Mouse (Mus musculus): ENCODE measurements around the gene Hmga1b.
"Not testable (repeated sequence)": the region's sequence is repeated elsewhere in the genome, so short reads cannot be mapped to it uniquely, and the experiment has no call there.

Hmga1b gene

GRCm38 (mm10) chr11:120731858-120732680 lies 30.5 kb upstream of the Hmga1b start, which contains the start of gene Cbr2:
TSS of gene Cbr2 (minus strand) at chr11:120732114.
- peak; percentile 56 to 68 for DNase-seq

GRCm38 (mm10) chr11:120733521-120733920 lies 29.1 kb upstream of the Hmga1b start:
- DNase-seq, result peak; percentile 79 to 84

- DNase-seq, result no peak
These were observed 26.2 kb upstream of the Hmga1b start for GRCm38 (mm10) chr11:120736424-120736823.

- no peak for DNase-seq
These were observed 21.6 kb upstream of the Hmga1b start for GRCm38 (mm10) chr11:120740981-120741380.

- DNase-seq, result peak; percentile 67 to 87
These were observed 18.4 kb upstream of the Hmga1b start for GRCm38 (mm10) chr11:120744121-120744701.

- peak in 1 of 2 experiments; percentile 21 for DNase-seq
These were observed 14.6 kb upstream of the Hmga1b start for GRCm38 (mm10) chr11:120747974-120748373.

DNA sequence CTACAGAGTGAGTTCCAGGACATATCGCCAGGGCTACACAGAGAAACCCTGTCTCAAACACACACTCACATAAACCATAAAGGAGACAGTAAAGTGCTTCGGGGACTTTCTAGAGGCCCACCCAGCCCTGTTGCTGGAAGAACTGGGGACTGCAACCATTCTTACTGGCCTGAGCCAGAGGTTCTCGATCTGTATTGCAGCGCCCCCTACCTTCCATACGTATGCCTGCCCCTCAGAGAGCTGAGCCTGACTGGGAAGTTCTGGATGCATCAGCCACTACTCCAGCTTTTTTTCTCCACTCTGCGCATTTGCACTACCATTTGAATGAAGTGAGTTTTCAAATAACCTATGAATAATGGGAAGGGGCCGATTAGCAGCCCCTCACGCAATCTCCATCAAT lies 13.2 kb upstream of the Hmga1b start:
- DNase-seq, result peak in 1 of 2 experiments; percentile 65

DNA sequence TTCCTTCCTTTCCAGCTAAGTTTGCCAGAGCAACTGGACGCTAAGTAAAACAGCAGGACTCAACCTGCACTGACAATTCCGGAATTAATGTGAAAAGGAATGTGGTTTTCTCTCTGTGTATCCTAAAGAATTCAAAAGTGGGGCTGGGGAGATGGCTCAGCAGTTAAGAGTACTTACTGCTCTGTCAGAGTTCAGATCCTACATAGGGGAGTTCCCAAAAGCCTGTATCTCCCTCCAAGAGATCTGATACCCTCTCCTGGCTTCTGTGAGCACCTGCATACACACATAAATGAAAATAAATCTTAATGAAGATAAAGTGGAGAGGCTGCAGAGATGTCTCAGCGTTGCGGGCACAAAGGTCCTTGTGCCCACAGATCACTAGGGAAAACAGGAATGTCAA lies 11.0 kb upstream of the Hmga1b start:
- no peak for DNase-seq

DNA sequence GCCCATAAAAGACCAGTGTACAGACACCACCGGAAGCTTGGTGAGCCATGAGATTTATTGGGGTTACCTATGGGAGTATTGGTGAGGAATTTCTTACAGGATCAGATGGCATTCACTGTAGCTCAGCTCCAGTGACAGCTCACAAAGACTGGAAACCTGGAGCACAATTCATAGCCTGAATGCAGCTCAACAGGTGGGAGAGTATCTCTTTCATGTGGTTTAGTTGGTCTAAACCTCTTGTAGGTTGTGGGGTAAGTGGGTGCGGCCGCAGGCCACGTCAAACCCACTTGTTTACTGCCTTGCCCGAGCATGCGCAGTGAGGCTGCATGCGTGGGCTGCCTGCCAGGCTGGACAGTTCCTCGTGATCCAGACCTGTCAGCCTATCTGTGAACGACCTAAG lies 2.4 kb upstream of the Hmga1b start:
- no peak for DNase-seq

DNA sequence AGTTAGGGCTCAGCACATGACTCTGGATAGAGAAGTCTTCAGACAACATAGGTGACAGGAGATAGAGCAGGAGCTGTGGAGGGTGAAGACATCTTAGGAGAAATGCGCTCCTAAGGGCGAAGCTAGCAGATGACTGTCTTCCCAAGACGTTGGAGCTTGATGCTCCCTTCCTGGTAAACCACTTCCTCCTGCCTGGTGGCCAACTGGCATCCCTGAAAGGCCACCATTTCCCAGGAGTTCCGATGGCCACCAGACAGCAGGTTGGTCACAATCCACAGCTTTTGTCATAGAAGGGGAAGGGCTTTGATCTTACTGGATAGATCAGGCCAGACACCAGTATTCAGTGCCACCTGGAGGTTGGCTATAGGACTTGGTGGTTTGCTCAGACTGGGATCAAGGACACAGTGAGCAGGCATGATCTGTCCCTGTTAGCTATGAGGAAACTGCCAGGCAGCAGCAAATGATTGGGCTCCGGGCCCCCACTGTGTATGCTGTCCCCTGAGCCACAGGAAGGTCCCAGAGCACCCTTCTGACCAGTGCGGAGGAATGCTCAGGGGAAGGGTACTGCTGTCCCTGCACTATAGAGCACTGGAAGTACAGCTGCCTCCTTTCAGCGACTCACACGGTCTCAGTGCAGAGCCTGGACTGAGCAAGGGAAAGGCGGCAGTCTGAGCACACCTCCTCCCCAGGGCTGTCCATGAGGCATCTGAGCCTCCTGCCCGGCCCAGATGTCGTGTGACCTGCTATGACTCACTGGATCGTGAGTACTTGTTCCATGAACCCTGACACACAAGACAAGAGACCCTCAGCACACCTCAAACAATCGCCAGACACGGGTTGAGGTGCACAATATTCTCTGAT lies 553 bp upstream of the Hmga1b start:
- no peak for DNase-seq

DNA sequence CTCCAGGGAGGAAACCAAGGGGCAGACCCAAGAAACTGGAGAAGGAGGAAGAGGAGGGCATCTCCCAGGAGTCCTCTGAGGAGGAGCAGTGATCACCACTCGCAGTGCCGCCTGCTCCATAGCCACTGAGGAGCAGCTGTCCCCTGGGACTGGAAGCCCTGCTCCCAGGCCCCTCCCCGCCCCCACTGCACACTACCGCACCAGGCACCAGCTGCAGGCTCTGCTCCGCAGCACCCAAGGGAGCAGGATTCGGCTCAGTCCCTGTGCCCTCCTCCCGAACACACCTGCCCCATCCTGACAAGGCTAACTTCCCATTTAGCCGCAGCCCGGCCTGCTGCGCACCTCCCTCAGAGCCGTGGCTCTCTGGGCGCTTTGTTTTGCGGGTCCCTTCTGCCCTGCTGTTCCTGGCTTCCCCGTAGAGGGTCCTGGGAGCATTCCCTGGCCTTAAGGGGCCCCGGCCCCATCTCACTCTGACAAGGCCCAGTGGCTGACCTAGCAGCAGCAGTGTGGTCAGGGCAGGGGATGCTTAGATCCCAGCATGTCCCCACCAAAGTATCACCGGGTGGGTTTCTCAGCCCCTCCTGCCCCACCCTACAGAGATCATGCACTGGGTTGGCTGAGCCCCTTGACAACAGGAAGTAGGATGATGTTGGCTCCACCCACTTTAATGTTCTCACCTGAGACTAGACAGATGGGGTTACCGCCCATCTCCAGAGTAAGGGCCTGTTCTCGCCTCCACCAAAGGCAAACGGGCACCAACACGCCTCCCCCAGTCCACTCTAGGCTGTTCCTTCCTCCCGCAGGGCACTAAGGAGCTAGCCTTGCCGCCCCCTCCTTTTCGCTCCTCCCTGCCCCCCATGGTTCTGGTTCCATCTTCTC lies 766 bp downstream of the Hmga1b start:
- DNase-seq, result not testable (repeated sequence)

- DNase-seq, result not testable (repeated sequence)
These were observed 4.4 kb downstream of the Hmga1b start for GRCm38 (mm10) chr11:120767023-120767422.

GRCm38 (mm10) chr11:120768206-120768605 lies 5.6 kb downstream of the Hmga1b start:
- no peak for DNase-seq

GRCm38 (mm10) chr11:120772749-120773148 lies 10.2 kb downstream of the Hmga1b start:
- no peak for DNase-seq

- no peak for DNase-seq
These were observed 11.0 kb downstream of the Hmga1b start for GRCm38 (mm10) chr11:120773463-120774190.

GRCm38 (mm10) chr11:120775774-120776469 lies 13.3 kb downstream of the Hmga1b start:
- peak; percentile 92 to 97 for DNase-seq

DNA sequence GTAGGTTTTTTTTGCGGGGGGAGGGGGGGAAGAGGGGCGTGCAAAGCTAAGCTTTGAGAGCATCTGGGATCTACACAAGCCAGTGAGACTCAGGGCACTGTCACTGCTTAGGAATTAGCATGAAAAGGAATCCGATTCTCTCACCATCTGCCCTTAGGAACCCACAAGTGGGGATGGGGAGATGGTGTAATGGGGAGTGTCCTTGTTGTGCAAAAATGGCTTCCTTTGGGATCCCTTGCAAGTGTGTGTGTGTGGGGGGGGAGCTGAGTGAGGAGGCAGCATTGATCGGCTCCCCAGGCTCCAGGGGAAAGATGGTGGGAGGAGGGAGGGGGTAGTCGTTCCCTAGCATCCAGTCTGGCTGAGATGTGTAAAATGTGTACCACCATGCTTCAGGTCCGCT lies 14.5 kb downstream of the Hmga1b start:
- no peak for DNase-seq

GRCm38 (mm10) chr11:120779876-120780275 lies 17.3 kb downstream of the Hmga1b start:
- DNase-seq, result no peak

GRCm38 (mm10) chr11:120781361-120781760 lies 18.8 kb downstream of the Hmga1b start:
- not testable (repeated sequence) for DNase-seq

DNA sequence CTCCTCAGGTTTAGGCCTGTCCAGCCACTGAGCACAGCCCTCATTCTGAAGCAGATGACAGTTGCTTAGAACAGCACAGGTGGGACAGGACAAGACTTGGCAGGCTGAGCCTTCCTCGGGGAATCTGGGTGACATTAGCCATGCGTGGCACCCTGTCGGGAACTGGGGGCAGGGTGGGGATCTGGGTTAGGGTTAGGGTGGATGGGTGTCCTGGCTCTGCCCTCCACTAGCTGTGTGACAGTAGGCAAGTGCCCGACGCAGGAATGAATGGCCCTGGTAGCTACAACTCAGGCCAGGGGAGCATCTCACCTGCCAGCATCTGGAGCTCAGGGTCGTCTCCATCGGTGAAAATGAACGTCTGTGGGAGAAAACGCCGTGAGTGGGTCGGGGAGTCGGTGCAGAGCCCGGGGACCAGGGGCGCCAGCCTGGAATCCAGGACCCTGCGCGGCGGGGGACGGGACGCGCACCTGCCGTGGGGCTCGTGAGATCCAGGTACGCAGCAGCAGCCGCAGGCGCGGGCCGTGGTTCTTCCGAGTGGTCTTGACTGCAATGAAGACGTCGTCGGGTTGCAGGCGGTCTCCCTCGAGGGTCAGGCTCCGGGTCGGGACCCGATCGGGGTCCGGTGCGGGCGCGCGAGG lies 21.0 kb downstream of the Hmga1b start:
- peak in 1 of 2 experiments; percentile 27 for DNase-seq

Measured in lung, postnatal 4 days (tissue).